Mouse (Mus musculus) natural killer cell, adult 2 months (primary cell): Measurements from ENCODE around the gene Cbx5.

ENCODE experiments used
- DNase-seq, 2 experiments: peaks; one replicate each; pipeline ENCODE4 v3.0.0; 2022; ENCODE audit warnings: low spot score in 2 of 2

Cbx5 gene

GRCm38 (mm10) chr15:103145635-103146299, 93.8 kb downstream of the Cbx5 start:
- DNase-seq, result no peak

- no peak for DNase-seq
Measured at GRCm38 (mm10) chr15:103144176-103144575, 95.4 kb downstream of the Cbx5 start.
